Mouse (Mus musculus) stomach, embryonic 16.5 days (tissue): ENCODE results near the gene Gabra4. TPM values are rescaled to one million over a fixed set of nuclear protein-coding genes. Genes with fewer than 3 reads are reported as not detected.
"Not testable (repeated sequence)": the region's sequence is repeated elsewhere in the genome, so short reads cannot be mapped to it uniquely, and the experiment has no call there.

Experiments used
- ATAC-seq: fragments of 200-750 bp; cut with Nextera tagmentation; 2 replicates; pipeline ENCODE4 v1.8.0; 2017; ENCODE audit warnings: moderate number of reproducible peaks, moderate TSS enrichment; ENCODE audit not compliant: insufficient read depth, low FRiP score
- H3K27ac ChIP-seq: fragments of 300-500 bp; sonication (generic); 2 replicates; pipeline ENCODE4 v1.5.1; 2014; ENCODE audit warnings: low read length
- H3K27me3 ChIP-seq: fragments of 300-500 bp; sonication (generic); 2 replicates; pipeline ENCODE4 v1.6.1; 2014; ENCODE audit warnings: low read length, control low read depth, mixed read lengths; ENCODE audit not compliant: control insufficient read depth, insufficient read depth
- H3K36me3 ChIP-seq: fragments of 300-500 bp; sonication (generic); 2 replicates; pipeline ENCODE4 v1.6.1; 2014; ENCODE audit warnings: low read length; ENCODE audit not compliant: control insufficient read depth, insufficient read depth
- H3K4me1 ChIP-seq: fragments of 300-500 bp; sonication (generic); 2 replicates; pipeline ENCODE4 v1.6.1; 2014; ENCODE audit warnings: low read length, control low read depth, mixed read lengths; ENCODE audit not compliant: control insufficient read depth, insufficient read depth
- H3K4me2 ChIP-seq: fragments of 300-500 bp; sonication (generic); 2 replicates; pipeline ENCODE4 v1.6.1; 2014; ENCODE audit warnings: low read depth, low read length, mixed read lengths
- H3K4me3 ChIP-seq: fragments of 300-500 bp; sonication (generic); replicated peaks from 2 replicates; pipeline ENCODE4 v1.5.1; 2014; ENCODE audit warnings: mild to moderate bottlenecking, low read length
- H3K9ac ChIP-seq: fragments of 300-500 bp; sonication (generic); 2 replicates; pipeline ENCODE4 v1.6.1; 2014; ENCODE audit warnings: low read length
- H3K9me3 ChIP-seq: fragments of 300-500 bp; sonication (generic); replicated peaks from 2 replicates; pipeline ENCODE4 v1.6.1; 2016; ENCODE audit warnings: low read length, control low read depth; ENCODE audit not compliant: control insufficient read depth
- WGBS: fragments of 180-500 bp; shearing (Covaris S2); extraction: QIAGEN DNeasy Blood & Tissue Kit; methylation state at CpG from one replicate; pipeline ENCODE4 v1.1.7; 2014; 5-methylcytosine and 5-hydroxymethylcytosine counted together
- polyA plus RNA-seq: library from polyadenylated mRNA; unstranded; fragments of >200 nt; fragmentation: Nextera tagmentation; extraction: Ambion mirVana; gene quantifications from 2 replicates; pipeline ENCODE4 v1.2.1, GENCODE M21; 2015

Gene Gabra4
- polyA plus RNA-seq, 1 experiment from 2014 or later = 7.3 TPM

DNA sequence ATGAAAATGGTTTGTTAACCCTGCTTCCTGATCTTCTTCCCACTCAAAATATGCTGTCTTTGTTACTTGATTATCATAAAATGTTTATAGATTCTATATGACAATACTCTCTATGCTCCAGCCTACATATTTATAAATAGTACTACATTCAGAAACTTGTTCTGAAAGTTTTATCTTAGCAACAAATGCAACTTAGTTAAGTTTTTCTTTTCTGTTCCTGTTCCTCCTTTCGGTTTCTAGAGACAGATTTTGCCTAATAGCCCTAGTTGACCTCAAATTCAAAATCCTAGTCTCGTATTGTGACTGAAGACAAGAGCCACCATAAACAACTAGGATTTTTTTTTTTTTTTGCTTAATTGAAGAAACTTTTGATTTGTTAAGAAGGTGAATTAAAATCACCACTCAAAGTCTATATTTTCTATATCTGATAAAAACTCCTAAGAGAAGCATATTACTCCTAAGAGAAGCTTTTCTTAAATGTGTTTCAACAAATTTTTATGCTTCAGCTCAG, 64.3 kb downstream of the Gabra4 start:
- Histone ChIP-seq H3K36me3 (no peaks in the 10 kb centered on the region), H3K9ac (no peak overlapping the region), H3K9me3 (no peaks in the 10 kb centered on the region), H3K4me3 (no peak overlapping the region), H3K4me1 (no peaks in the 10 kb centered on the region), H3K27ac (no peak overlapping the region), H3K4me2 (no peak overlapping the region), H3K27me3 (no peaks in the 10 kb centered on the region)
- 70% methylated on average over 2 of the region's 2 CpGs for WGBS
- no peak for ATAC-seq

DNA sequence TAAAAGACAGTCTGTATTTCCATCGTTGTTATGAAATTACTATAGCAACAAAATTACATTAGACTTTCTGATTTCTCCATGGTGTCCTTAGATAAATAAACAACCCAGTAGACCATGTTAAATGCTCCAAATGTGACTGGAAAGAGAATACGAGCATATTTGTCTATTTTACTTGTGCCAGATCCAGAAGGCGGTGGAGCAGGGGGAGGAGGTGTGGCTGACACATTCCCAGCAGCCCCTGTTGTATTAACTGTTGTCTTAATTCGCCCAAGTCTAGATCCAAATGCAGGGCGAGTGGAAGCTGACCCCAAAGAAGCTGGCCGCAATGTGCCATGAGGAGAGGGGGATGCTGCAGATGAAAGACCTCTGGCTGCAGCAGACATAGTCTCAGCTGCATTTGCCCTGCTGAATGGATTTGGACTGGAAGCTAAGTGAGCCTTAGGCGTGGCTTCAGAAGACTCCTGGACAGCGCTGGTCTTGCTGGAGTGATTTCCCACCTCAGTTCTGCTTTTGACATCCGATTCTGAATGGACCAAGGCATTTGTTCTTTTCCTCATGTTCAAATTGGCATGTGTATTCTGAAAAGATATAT, 86.4 kb downstream of the Gabra4 start:
- H3K36me3 ChIP-seq = no peaks in the 10 kb centered on the region
- WGBS = 65% methylated on average over 9 of the region's 9 CpGs
- no peak overlapping the region for H3K4me2 ChIP-seq
- no peaks in the 10 kb centered on the region for H3K27me3 ChIP-seq
- no peak overlapping the region for H3K4me3 ChIP-seq
- no peak overlapping the region for H3K27ac ChIP-seq
- H3K9ac ChIP-seq = no peak overlapping the region
- no peaks in the 10 kb centered on the region for H3K4me1 ChIP-seq
- H3K9me3 ChIP-seq = no peaks in the 10 kb centered on the region
- no peak for ATAC-seq

DNA sequence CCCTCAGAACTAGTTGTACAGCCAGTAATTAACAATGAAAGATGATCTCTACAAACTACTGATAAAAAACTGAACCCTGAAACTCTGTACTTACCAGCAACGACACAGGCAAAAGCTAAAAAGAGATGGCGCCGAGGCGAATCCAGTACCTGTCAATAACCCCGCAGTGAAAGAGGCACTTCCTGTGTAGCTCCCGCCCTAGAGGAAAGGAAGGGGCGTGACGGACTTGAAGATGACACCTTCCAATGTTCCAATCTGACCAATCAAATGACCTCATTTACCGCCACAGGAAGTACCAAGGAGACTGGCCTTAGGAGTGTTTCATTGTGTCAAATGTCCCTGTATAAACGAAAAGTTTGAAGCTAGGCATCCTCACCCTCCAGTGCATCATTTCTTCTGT, 110.0 kb downstream of the Gabra4 start, which contains the start of gene Cox7b2:
TSS of gene Cox7b2 (minus strand) at position 127 of the 400 bp plus-strand sequence.
- Histone ChIP-seq H3K36me3 (no peaks in the 10 kb centered on the region), H3K9me3 (no peaks in the 10 kb centered on the region), H3K4me3 (no peak within 1 kb of the TSS), H3K27me3 (no peaks in the 10 kb centered on the region), H3K4me1 (no peaks in the 10 kb centered on the region), H3K27ac (no peak within 1 kb of the TSS), H3K4me2 (no peak within 1 kb of the TSS), H3K9ac (no peak within 1 kb of the TSS)
- WGBS = 91% methylated on average over 10 of the region's 10 CpGs
- no peak for ATAC-seq

DNA sequence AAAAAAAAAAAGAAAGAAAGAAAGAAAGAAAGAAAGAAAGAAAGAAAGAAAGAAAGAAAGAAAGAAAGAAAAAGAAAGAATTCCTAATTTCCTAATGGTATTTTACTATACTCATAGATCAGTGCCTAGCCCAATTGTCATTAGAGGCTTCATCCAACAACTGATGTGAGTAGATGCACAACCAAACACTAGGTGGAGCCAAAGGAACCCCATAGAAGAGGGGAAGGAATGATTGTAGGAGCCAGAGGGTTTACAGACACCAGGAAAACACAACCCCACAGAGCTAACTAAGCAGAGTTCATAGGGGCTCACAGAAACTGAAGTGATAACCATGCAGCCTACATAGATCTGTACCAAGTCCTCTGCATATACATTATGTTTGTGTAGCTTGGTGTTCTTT, 112.6 kb downstream of the Gabra4 start:
- no peaks in the 10 kb centered on the region for H3K36me3 ChIP-seq
- no peak overlapping the region for H3K4me3 ChIP-seq
- no peak overlapping the region for H3K27ac ChIP-seq
- no peaks in the 10 kb centered on the region for H3K9me3 ChIP-seq
- no peak overlapping the region for H3K9ac ChIP-seq
- no peaks in the 10 kb centered on the region for H3K4me1 ChIP-seq
- no peaks in the 10 kb centered on the region for H3K27me3 ChIP-seq
- no peak for ATAC-seq
- H3K4me2 ChIP-seq = no peak overlapping the region

GRCm38 (mm10) chr5:71525486-71525885, 132.6 kb downstream of the Gabra4 start:
- 69% methylated on average over 7 of the region's 15 CpGs for WGBS
- ATAC-seq, H3K36me3 ChIP-seq: not testable (repeated sequence)

More at GRCm38 (mm10) chr5:71525486-71525885, 132.6 kb downstream of the Gabra4 start:
- not testable (repeated sequence) for H3K27ac ChIP-seq, H3K9ac ChIP-seq, H3K9me3 ChIP-seq, H3K4me2 ChIP-seq, H3K4me1 ChIP-seq, H3K27me3 ChIP-seq, H3K4me3 ChIP-seq

Other genes with a start within 250 kb of the Gabra4 start
- gene Cox7b2, start 110.1 kb downstream of the Gabra4 start, polyA plus RNA-seq = not detected in 2 replicates
- 0.92 TPM in 2 replicates for gene Gabrb1, start 195 bp downstream of the Gabra4 start, polyA plus RNA-seq